Comparison of ENCODE assay signal across 19 mouse cellular contexts in the genomic region with DNA sequence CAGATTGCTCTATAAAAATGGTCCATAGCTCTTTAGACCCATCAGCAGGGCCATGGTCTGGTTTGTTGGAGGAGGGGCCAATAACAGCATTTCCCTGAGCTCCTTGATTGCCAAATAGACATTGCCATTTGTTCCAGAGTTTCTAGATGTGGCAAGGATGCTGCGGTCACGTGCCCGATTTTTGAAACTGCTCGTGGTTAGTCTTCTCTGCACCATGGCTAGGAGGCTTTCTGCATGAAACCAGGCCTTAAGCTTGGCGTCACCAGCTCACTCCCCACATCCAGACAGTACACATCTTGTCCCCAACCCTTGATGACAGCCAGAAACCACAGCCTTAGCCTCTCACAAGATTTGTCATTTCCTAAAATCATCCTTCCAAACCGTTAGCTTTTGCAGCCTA.
DNase-seq lines count a peak whose midpoint lies in the region; ATAC-seq and TF ChIP-seq lines count a peak whose summit lies in the region.
"Had no signal": no experiment of that assay in that cellular context is flagged by ENCODE, and none has a peak within 500 bp of the region (broad histone marks: within the 10 kb centered on the region; RNA-seq: fewer than 3 reads in every experiment).

No protein-coding gene starts in this region.

- ATAC-seq in granulocyte monocyte progenitor cell, adult 5-6 weeks (replicated peaks; ENCODE audit: poor library complexity, severe bottlenecking): peak; percentile 95
- ATAC-seq: forebrain, embryonic 16.5 days; hindbrain, postnatal 0 days had no signal

- no peaks in the 10 kb centered on the region for H3K36me3 ChIP-seq in CH12.LX (replicated peaks in 1 of 2; ENCODE audit: control insufficient read depth in 1 of 2, insufficient read depth in 1 of 2, low read length in 1 of 2)
- H3K36me3 ChIP-seq: G1E had no signal

- dilution Hi-C loops in CH12.LX (cut with MboI; ENCODE audit: extremely low pct_ligation_motif_present, extremely low pct_unique_long_range_greater_than_20kb, low sequenced_read_pairs): no loop called here

- in situ Hi-C loops in CH12.LX (cut with MboI; ENCODE audit: low pct_ligation_motif_present, low pct_unique_long_range_greater_than_20kb, low sequenced_read_pairs): loop anchor here (10.0 kb wide), 1 partner anchor 330 kb away; no protein-coding TSS in a partner anchor

- H3K4me2 ChIP-seq in CH12.LX (ENCODE audit: insufficient read depth, low read depth, poor library complexity, severe bottlenecking): no peak overlapping the region
- H3K4me2 ChIP-seq: forebrain, embryonic 12.5 days; hindbrain, embryonic 13.5 days had no signal

- no peak for TF ChIP-seq CTCF in CH12.LX (conservative IDR thresholded peaks at IDR 0.05 in 1 of 2, IDR thresholded peaks at IDR 0.05 in 1 of 2; ENCODE audit: low read depth in 2 of 2, low read length in 2 of 2)

- H3K79me2 ChIP-seq in CH12.LX (replicated peaks; ENCODE audit: control insufficient read depth, extremely low read depth, insufficient read depth, poor library complexity, severe bottlenecking): no peaks in the 10 kb centered on the region

- no peak overlapping the region for H3K27ac ChIP-seq in CH12.LX (ENCODE audit: insufficient read depth, low read depth)
- H3K27ac ChIP-seq: forebrain, embryonic 12.5 days; heart, embryonic 10.5 days; hindbrain, embryonic 13.5 days; hindbrain, postnatal 0 days had no signal

- no peak for TF ChIP-seq POLR2A in CH12.LX (IDR thresholded peaks at IDR 0.05; ENCODE audit: low read depth, low read length)

- no peaks in the 10 kb centered on the region for H3K27me3 ChIP-seq in CH12.LX (replicated peaks)
- H3K27me3 ChIP-seq: forebrain, embryonic 12.5 days; hindbrain, embryonic 13.5 days had no signal

- H3K4me1 ChIP-seq in CH12.LX (ENCODE audit: control insufficient read depth in 1 of 2, insufficient read depth in 2 of 2): peaks cover 3 to 19% of the 10 kb centered on the region in 2 experiments; a peak in 3 of 4 replicates
- H3K4me1 ChIP-seq: forebrain, embryonic 12.5 days; hindbrain, embryonic 13.5 days had no signal

- TF ChIP-seq RAD21 in CH12.LX (IDR thresholded peaks at IDR 0.05; ENCODE audit: low read depth, low read length): no peak

- peak; percentile 78 for DNase-seq in heart, adult 11 months
- no peak for DNase-seq in heart, adult 8-10 months (ENCODE audit: low spot score)
- no peak for DNase-seq in CH12.LX (ENCODE audit: extremely low read depth)
- no peak for DNase-seq in spleen, postnatal 10 days (ENCODE audit: low spot score in 2 of 2)
- no peak for DNase-seq in gastrocnemius, postnatal 4 days (ENCODE audit: low spot score in 2 of 2)
- DNase-seq: adrenal gland, postnatal 10 days; cerebellum, adult 11 months; cerebellum, adult 9-11 months; cerebellum, postnatal 36 days; gastrocnemius, postnatal 10 days; heart, postnatal 10 days; heart, postnatal 4 days had no signal

- TF ChIP-seq EP300 in CH12.LX (IDR thresholded peaks at IDR 0.05; ENCODE audit: low read length): no peak

- no peak overlapping the region for H3K4me3 ChIP-seq in CH12.LX (replicated peaks in 1 of 3; ENCODE audit: low read depth in 2 of 3, low read length in 2 of 3, poor library complexity in 1 of 3)
- H3K4me3 ChIP-seq: forebrain, embryonic 12.5 days; heart, embryonic 10.5 days; hindbrain, embryonic 13.5 days had no signal

- no peak overlapping the region for H3K9ac ChIP-seq in CH12.LX (ENCODE audit: insufficient read depth, low read depth)
- H3K9ac ChIP-seq: forebrain, embryonic 12.5 days; hindbrain, embryonic 13.5 days had no signal

- H3K9me3 ChIP-seq in CH12.LX (replicated peaks; ENCODE audit: low read length): no peaks in the 10 kb centered on the region
- H3K9me3 ChIP-seq: forebrain, embryonic 12.5 days; heart, embryonic 10.5 days; hindbrain, embryonic 13.5 days had no signal

TF ChIP-seq in CH12.LX, 34 proteins besides CTCF, POLR2A, EP300 and RAD21:
- peak; percentile 26; the same call in 1 of the 2 replicates for TF ChIP-seq BHLHE40 (IDR thresholded peaks at IDR 0.05; ENCODE audit: low read depth, low read length)
- no peak for TF ChIP-seq GABPA (IDR thresholded peaks at IDR 0.05; ENCODE audit: insufficient replicate concordance, low read depth, low read length)
